Mouse (Mus musculus): ENCODE measurements around the gene Rhbdd1. TPM values are rescaled to one million over a fixed set of nuclear protein-coding genes. Genes with fewer than 3 reads are reported as not detected.

Gene Rhbdd1
- polyA plus RNA-seq, 1 experiment = 12.8 TPM

DNA sequence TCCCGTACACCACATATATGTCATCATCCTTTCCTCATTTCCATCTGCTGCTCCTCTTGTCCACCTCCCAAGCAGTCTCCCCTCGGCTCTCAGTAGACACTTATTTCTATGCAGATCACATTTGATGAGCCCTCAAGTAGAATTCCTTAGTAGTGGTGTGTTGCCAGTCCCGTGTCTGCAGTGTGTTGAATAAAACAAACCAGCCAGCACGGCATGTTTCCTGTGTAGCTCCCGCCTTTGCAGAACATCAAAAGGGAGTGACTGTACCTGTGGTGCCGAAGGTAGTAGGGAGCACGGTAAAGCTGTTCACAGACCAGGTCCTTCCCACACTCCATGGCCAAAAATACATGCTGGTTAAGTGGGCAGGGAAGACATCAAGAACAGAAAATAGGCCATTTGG, 47.8 kb downstream of the Rhbdd1 start:
- no peaks in the 10 kb centered on the region for H3K4me1 ChIP-seq (ENCODE audit: control insufficient read depth, insufficient read depth, low read length)
- H3K27me3 ChIP-seq (replicated peaks; ENCODE audit: control insufficient read depth, insufficient read depth, low read length) = no peaks in the 10 kb centered on the region
- no peak overlapping the region for H3K4me3 ChIP-seq (ENCODE audit: insufficient read depth, low read depth, low read length)
- DNase-seq = no peak
- 89% methylated on average over 7 of the region's 7 CpGs for WGBS
- H3K36me3 ChIP-seq (ENCODE audit: control insufficient read depth, insufficient read depth, low read length) = no peaks in the 10 kb centered on the region
- H3K27ac ChIP-seq (ENCODE audit: insufficient read depth, low read depth, low read length) = no peak overlapping the region
- TF ChIP-seq CTCF (conservative IDR thresholded peaks at IDR 0.05; ENCODE audit: insufficient read depth, insufficient read length, low read depth, low read length) (no peak), POLR2A (IDR thresholded peaks at IDR 0.05; ENCODE audit: low read depth, low read length) (no peak)

DNA sequence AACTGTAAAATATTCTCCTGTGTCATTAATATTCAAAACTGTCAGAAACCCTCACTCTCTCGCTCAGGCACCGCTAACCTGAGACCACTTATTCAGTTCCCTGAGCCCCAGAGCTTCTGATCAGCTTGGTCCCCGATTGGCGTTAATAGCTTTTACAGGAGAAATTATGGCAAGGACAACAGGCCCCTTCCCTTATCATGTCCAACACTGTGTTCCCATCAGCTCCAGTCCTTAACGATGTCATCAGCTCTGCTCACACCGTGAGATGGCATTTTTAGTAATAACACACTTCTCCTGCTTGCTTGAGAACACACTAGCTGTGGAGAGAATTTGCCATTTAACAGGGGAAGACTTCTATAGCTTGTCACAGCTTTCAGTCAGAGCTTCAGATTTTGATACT, 48.2 kb downstream of the Rhbdd1 start:
- H3K36me3 ChIP-seq (ENCODE audit: control insufficient read depth, insufficient read depth, low read length) = no peaks in the 10 kb centered on the region
- no peaks in the 10 kb centered on the region for H3K27me3 ChIP-seq (replicated peaks; ENCODE audit: control insufficient read depth, insufficient read depth, low read length)
- no peak for DNase-seq
- H3K4me3 ChIP-seq (ENCODE audit: insufficient read depth, low read depth, low read length) = no peak overlapping the region
- no peak for TF ChIP-seq CTCF (conservative IDR thresholded peaks at IDR 0.05; ENCODE audit: insufficient read depth, insufficient read length, low read depth, low read length)
- no peak for TF ChIP-seq POLR2A (IDR thresholded peaks at IDR 0.05; ENCODE audit: low read depth, low read length)
- H3K27ac ChIP-seq (ENCODE audit: insufficient read depth, low read depth, low read length) = no peak overlapping the region
- WGBS = 80% methylated on average over 6 of the region's 6 CpGs
- H3K4me1 ChIP-seq (ENCODE audit: control insufficient read depth, insufficient read depth, low read length) = no peaks in the 10 kb centered on the region

DNA sequence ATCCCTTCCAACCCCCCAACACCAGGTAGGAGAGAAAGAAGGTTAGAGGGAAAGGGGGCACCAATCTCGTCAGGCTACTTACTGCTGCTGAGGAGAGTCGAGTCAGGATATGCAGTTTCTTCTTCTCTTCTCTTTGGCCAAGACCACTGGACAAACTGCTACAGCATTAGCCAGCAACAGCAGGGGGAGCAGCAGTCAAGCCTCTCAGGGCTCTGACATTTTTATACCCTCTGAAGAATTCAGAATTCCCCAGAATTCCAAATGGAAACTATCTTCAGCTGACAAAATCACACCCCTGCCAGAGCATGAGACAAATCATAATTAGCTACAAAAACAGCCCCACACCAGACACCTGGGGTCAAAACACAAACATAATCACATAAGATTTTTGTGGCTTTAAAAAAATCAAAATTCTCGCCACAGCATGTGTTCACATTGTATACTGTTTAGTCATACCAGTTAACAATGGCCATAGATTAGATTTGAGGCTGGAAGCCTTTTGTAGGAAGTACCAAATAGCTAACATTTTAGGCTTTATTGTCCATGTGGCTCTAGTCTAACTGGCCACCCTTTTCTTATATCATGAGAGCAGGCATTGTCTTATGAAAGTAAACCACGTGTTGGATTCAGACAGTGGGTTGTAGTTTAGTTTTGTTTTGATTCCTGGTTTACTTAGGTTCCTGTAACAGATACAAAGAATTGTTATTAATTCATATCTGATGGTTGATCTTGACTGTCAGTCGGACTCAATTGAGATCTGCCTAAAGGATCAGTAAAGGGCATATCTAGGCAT, 55.6 kb downstream of the Rhbdd1 start:
- no peak for TF ChIP-seq POLR2A (IDR thresholded peaks at IDR 0.05; ENCODE audit: low read depth, low read length)
- TF ChIP-seq CTCF (conservative IDR thresholded peaks at IDR 0.05; ENCODE audit: insufficient read depth, insufficient read length, low read depth, low read length) = no peak
- no peaks in the 10 kb centered on the region for H3K27me3 ChIP-seq (replicated peaks; ENCODE audit: control insufficient read depth, insufficient read depth, low read length)
- H3K27ac ChIP-seq (ENCODE audit: insufficient read depth, low read depth, low read length) = no peak overlapping the region
- H3K4me1 ChIP-seq (ENCODE audit: control insufficient read depth, insufficient read depth, low read length) = no peaks in the 10 kb centered on the region
- WGBS = 84% methylated on average over 5 of the region's 5 CpGs
- H3K4me3 ChIP-seq (ENCODE audit: insufficient read depth, low read depth, low read length) = no peak overlapping the region
- no peak for DNase-seq
- no peaks in the 10 kb centered on the region for H3K36me3 ChIP-seq (ENCODE audit: control insufficient read depth, insufficient read depth, low read length)

DNA sequence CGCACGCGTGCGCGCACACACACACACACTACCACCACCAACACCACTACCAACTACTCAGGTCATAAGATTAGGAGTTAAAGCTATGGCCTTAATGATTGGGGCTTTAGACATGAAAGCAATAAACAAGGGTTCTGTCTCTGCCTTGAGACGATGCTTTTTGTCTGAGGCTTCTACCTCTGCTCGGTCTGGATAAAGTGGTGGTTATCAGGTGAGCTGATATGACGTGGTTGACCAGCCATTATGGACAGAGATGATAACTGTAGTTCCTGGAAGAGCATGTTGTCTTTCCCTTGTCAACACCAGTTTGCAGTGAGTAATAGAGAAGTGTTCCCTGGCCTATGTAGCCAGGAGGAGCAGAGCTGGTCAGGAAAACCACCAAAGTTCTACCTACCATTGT, 57.7 kb downstream of the Rhbdd1 start:
- TF ChIP-seq POLR2A (IDR thresholded peaks at IDR 0.05; ENCODE audit: low read depth, low read length) (no peak), CTCF (conservative IDR thresholded peaks at IDR 0.05; ENCODE audit: insufficient read depth, insufficient read length, low read depth, low read length) (no peak)
- Histone ChIP-seq H3K27ac (ENCODE audit: insufficient read depth, low read depth, low read length) (no peak overlapping the region), H3K36me3 (ENCODE audit: control insufficient read depth, insufficient read depth, low read length) (no peaks in the 10 kb centered on the region), H3K4me1 (ENCODE audit: control insufficient read depth, insufficient read depth, low read length) (no peaks in the 10 kb centered on the region), H3K4me3 (ENCODE audit: insufficient read depth, low read depth, low read length) (no peak overlapping the region), H3K27me3 (replicated peaks; ENCODE audit: control insufficient read depth, insufficient read depth, low read length) (no peaks in the 10 kb centered on the region)
- DNase-seq = no peak
- WGBS = 95% methylated on average over 8 of the region's 8 CpGs

DNA sequence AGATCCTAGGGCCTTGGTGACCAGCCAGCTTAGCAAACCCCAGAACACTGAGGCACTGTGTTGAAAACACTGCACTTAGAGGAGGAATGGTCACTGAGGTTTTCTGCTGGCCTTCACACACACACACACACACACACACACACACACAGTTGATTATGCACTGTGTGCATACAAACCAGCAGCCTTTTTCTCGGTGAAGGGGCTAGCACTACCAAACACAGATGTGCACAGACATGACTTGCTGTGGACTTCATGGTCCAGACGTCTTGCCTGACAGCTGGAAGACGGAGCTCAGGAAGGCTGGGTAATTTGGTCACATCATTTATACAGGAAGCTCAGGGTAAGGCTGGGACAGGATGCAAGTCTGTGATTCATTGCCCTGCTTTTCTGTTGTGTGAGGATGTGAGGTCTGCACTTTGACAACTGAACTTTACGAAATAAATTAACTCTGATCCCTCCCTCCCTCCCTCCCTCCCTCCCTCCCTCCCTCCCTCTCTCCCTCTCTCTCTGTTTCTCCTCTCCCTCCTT, 58.6 kb downstream of the Rhbdd1 start:
- Histone ChIP-seq H3K27ac (ENCODE audit: insufficient read depth, low read depth, low read length) (no peak overlapping the region), H3K27me3 (replicated peaks; ENCODE audit: control insufficient read depth, insufficient read depth, low read length) (no peaks in the 10 kb centered on the region), H3K4me3 (ENCODE audit: insufficient read depth, low read depth, low read length) (no peak overlapping the region), H3K36me3 (ENCODE audit: control insufficient read depth, insufficient read depth, low read length) (no peaks in the 10 kb centered on the region), H3K4me1 (ENCODE audit: control insufficient read depth, insufficient read depth, low read length) (no peaks in the 10 kb centered on the region)
- 39% methylated on average over 4 of the region's 4 CpGs for WGBS
- peak; percentile 30 for DNase-seq
- TF ChIP-seq CTCF (conservative IDR thresholded peaks at IDR 0.05; ENCODE audit: insufficient read depth, insufficient read length, low read depth, low read length) = no peak
- TF ChIP-seq POLR2A (IDR thresholded peaks at IDR 0.05; ENCODE audit: low read depth, low read length) = no peak

DNA sequence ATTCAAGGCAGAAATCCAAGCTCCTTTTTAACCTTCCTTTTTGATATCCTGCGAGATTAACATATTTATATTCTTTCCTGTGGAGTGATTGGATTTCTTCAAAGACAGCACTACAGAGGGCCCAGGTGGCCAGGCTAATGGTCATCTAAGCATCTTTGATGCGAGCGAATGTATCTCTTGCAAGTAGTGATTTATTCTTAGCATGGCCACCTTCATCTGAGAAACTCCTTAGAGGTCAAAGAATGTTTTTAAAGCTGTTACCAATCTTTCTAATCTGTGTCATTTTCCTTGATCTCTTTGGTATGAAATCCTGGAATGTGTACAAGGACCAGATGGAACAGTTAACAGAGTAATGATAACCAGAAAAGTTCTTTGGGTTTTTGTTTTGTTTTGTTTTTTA, 59.2 kb downstream of the Rhbdd1 start:
- H3K27me3 ChIP-seq (replicated peaks; ENCODE audit: control insufficient read depth, insufficient read depth, low read length) = no peaks in the 10 kb centered on the region
- no peaks in the 10 kb centered on the region for H3K36me3 ChIP-seq (ENCODE audit: control insufficient read depth, insufficient read depth, low read length)
- no peak for DNase-seq
- no peaks in the 10 kb centered on the region for H3K4me1 ChIP-seq (ENCODE audit: control insufficient read depth, insufficient read depth, low read length)
- H3K27ac ChIP-seq (ENCODE audit: insufficient read depth, low read depth, low read length) = no peak overlapping the region
- H3K4me3 ChIP-seq (ENCODE audit: insufficient read depth, low read depth, low read length) = no peak overlapping the region
- TF ChIP-seq POLR2A (IDR thresholded peaks at IDR 0.05; ENCODE audit: low read depth, low read length) (no peak), CTCF (conservative IDR thresholded peaks at IDR 0.05; ENCODE audit: insufficient read depth, insufficient read length, low read depth, low read length) (no peak)
- WGBS = 42% methylated on average over 3 of the region's 3 CpGs

DNA sequence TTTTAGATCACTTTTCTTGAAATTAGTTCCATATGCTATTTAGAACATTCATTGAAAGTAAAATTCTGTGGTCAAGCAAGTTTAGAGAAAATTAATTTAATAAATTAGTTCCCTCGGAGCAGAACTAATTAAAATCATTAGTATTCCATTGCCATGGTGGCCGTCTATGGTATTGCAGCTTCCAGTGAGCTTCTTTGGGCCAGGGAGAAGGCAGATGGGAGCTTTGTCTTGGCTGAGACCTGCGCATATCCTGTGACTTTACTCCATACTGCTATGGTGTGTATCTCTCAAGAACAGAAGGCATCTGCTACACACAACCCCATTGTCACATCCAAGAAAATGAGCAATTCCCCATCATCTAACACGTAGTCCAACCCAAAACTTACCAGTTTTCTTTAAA, 65.7 kb downstream of the Rhbdd1 start:
- H3K27ac ChIP-seq (ENCODE audit: insufficient read depth, low read depth, low read length) = no peak overlapping the region
- H3K4me1 ChIP-seq (ENCODE audit: control insufficient read depth, insufficient read depth, low read length) = no peaks in the 10 kb centered on the region
- no peak overlapping the region for H3K4me3 ChIP-seq (ENCODE audit: insufficient read depth, low read depth, low read length)
- 81% methylated on average over 4 of the region's 4 CpGs for WGBS
- 0 out of 2 replicates have a peak, but pooled peaks have one; percentile 12 for TF ChIP-seq CTCF (conservative IDR thresholded peaks at IDR 0.05; ENCODE audit: insufficient read depth, insufficient read length, low read depth, low read length)
- no peak for TF ChIP-seq POLR2A (IDR thresholded peaks at IDR 0.05; ENCODE audit: low read depth, low read length)
- DNase-seq = no peak
- no peaks in the 10 kb centered on the region for H3K27me3 ChIP-seq (replicated peaks; ENCODE audit: control insufficient read depth, insufficient read depth, low read length)
- H3K36me3 ChIP-seq (ENCODE audit: control insufficient read depth, insufficient read depth, low read length) = no peaks in the 10 kb centered on the region
